Mouse (Mus musculus): ENCODE results near the gene Tinagl1.

The Tinagl1 gene

GRCm38 (mm10) chr4:130175072-130175711, at the start of gene Tinagl1:
TSS of gene Tinagl1 (minus strand) at chr4:130175122.
- in situ Hi-C loops (cut with MboI; ENCODE audit: low sequenced_read_pairs) = no loop called here

DNA sequence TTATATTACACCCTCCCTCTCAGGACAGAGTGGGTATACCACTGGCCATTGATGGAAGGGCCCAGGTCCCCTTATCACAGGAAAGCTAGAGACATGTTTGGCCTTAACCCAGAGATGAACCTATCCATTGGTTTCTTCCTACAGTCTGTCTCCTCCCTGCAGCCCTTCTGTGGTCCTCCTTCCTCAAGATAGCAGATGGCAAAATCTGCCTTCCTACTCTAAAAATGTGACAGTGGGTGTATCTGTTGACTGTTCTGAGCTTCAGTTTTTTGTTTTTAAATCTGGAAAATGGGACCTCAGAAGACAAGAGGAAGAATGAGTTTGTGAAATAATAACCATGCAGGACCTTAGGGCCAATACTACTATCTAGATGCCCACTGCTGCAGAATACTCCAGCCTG, 49.1 kb upstream of the Tinagl1 start:
- in situ Hi-C loops (cut with MboI; ENCODE audit: low sequenced_read_pairs) = no loop called here

DNA sequence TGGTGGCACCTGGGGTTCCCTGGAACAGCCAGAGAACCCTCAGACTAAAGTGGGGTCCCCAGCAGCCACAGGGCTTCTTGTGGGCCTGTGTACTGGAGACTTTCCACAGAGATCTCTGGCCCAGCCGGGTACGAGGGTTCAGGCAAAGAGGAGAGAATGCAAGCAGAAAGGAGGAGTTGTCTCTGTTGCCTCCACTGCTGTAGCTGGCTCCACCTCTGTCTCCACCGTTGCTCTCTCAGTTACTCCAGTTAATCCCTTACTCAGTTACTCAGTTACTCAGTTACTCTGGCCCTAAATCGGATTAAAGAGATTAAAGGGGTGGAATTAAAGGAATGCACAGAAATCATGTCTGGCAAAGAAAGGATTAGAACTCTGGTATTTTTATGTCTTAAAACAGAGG, 47.3 kb upstream of the Tinagl1 start, which contains the start of gene Gm853:
Gene Gm853, minus strand, starts transcription at position 223 of the 400 bp plus-strand sequence.
- in situ Hi-C loops (cut with MboI; ENCODE audit: low sequenced_read_pairs) = no loop called here

DNA sequence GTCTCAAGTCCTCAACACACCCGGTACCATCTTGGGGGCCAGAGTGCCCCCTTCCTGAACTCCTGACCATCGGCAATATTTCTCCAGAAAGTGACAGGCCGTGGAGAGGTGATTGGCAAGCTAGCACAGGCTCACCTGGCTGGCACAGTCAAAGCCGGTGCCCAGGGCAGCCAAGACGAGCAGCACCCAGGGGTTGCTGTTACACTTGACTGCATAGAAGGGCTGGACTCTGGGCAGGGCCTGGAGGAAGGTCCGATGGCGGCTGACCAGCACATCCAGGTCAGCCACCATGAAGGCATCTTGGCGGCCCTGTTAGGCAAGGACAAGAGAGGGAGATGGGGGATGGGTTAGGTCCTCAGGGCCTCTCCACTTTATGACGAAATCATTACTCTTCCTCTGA, 45.3 kb upstream of the Tinagl1 start:
- in situ Hi-C loops (cut with MboI; ENCODE audit: low sequenced_read_pairs) = no loop called here

DNA sequence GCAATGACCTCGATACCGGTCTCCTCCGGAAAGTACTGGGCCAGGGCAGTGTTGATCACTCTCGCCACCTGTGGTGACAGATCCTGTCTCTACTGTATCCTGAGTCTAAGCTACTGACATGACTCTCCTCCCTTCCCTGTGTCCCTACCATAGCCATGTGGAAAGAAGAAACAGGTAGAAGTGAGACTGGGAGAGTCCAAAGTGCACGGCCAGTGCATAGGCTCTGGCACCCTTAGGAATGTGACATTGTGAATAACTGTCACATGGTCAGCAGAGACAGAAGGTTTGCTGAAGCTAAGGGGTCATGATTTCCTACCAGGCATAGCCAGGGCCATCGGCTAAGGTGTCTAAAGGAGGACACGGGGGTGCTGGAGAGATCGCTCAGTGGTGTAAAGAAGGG, 40.5 kb upstream of the Tinagl1 start:
- in situ Hi-C loops (cut with MboI; ENCODE audit: low sequenced_read_pairs) = no loop called here

GRCm38 (mm10) chr4:130213857-130214256, 38.9 kb upstream of the Tinagl1 start:
- in situ Hi-C loops (cut with MboI; ENCODE audit: low sequenced_read_pairs) = no loop called here

DNA sequence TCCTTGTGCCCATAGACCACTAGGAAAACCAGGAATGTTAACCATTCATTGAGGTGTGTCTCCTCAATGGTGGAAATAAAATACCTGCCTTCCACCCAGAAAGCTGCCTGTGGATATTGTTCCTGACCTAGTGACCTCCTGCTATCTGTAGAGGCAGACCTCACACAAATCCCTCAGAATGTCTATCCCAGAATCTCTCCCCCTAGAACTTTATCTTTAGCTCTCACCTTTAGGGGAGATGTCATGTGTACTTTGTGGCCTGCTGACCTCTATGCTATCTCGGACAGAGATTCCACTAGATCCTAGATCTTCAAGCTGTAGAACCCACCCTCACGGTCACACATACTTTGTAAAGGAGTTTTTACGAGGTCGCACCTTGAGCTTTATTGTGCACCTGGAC, 38.3 kb upstream of the Tinagl1 start:
- in situ Hi-C loops (cut with MboI; ENCODE audit: low sequenced_read_pairs) = no loop called here

DNA sequence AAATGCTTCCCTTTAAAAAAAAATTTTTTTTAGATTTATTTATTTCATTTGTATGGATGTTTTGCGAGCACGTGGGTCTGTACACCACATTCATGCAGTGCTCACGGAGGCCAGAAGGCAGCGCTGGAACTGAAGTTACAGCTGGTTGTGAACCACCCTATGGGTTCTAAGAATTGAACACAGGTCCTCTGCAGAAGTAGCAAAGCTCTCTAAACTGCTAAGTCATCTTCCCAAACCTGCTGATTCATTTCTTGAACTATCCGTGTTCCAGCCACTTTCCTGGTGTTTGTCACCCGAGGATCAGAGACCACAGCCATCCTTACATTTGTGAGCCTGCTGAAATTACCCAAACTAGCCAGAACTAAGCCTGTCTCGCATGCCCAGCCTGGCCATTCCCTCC, 37.5 kb upstream of the Tinagl1 start:
- in situ Hi-C loops (cut with MboI; ENCODE audit: low sequenced_read_pairs) = no loop called here

DNA sequence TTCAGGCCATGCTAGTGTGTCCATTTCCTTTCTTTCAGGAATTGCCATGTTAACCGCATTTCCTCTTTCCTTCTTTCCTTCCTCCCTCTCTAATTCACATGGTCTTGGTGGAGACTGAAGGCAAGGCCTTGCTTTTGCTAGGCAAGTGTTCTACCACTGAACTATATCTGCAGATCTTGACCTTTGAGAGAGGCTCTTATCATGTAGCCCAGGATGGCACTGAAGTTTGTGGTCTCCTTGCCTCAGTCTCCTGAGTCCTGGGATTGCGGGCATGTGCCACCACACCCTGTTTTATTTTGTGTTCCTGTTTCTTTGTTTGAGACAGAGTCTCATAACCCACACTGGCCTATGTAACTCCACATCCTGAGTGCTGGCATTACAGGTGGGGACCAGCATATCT, 36.9 kb upstream of the Tinagl1 start:
- in situ Hi-C loops (cut with MboI; ENCODE audit: low sequenced_read_pairs) = no loop called here

GRCm38 (mm10) chr4:130198694-130199670, 24.1 kb upstream of the Tinagl1 start:
- in situ Hi-C loops (cut with MboI; ENCODE audit: low sequenced_read_pairs) = no loop called here

- in situ Hi-C loops (cut with MboI; ENCODE audit: low sequenced_read_pairs) = no loop called here
These were observed 21.6 kb upstream of the Tinagl1 start for GRCm38 (mm10) chr4:130196542-130196941.

DNA sequence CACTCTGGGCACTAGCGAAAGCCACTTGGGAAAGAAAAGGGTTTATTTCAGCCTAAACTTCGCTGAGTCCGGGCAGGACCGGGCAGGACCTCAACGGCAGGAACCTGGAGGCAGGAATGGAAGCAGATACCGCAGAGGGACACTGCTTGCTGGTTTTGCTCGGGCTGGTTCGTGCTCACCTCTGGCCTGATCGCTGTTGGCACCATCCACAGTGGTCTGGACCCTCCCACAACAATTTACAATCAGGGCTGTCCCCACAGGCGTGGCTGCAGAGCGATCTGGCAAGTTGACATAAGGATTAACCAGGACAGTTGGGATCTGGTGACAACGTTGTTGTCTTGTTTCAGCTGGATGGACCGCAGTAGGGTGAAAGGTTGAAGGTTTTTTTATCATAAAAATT, 21.0 kb upstream of the Tinagl1 start:
- in situ Hi-C loops (cut with MboI; ENCODE audit: low sequenced_read_pairs) = no loop called here

DNA sequence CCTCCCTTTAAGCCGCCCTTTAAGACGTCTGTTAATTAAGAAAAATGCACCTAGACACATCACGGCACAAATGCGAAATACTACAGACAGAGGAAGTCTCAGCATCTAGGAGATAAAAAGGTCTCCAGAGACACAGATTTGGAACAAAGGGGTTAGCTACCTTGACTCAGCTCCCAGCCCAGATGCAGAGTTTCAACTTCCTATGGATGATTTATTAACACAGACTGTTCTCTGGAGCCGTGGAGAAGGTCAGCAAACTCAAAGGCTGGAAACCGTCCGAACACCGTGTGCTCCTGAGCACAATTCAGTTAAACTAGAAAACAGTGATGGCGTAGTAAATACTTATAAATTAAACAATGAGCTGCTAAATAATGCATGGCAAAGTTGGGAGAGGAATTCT, 17.3 kb upstream of the Tinagl1 start:
- in situ Hi-C loops (cut with MboI; ENCODE audit: low sequenced_read_pairs) = no loop called here

- in situ Hi-C loops (cut with MboI; ENCODE audit: low sequenced_read_pairs) = no loop called here
These were observed 14.7 kb upstream of the Tinagl1 start for GRCm38 (mm10) chr4:130189606-130190005.

DNA sequence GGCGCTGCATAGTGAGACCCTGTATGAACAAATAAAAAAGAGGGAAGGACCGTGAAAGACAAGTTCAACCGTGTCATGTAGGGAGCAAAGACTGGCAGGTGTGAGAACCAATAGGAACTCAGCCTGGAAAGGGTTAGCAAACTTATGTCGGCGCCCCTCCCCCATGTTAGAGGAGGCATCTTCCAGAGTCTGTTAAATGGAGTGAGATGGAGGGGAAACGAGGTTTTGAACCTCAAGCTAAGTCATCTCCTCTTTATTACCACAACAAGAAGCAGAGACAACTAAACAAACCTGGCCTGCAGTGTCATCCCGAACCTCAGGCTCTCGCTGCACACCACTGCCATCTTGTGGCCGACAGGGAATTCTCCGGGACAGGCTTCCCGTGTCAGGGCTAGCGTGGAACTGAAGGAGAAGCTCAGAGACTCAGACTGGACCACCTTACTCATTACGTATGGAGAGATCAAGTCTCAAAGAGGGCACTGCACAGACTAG, 13.9 kb upstream of the Tinagl1 start:
- in situ Hi-C loops (cut with MboI; ENCODE audit: low sequenced_read_pairs) = no loop called here

- in situ Hi-C loops (cut with MboI; ENCODE audit: low sequenced_read_pairs) = no loop called here
These were observed 12.0 kb upstream of the Tinagl1 start for GRCm38 (mm10) chr4:130186891-130187290.

- in situ Hi-C loops (cut with MboI; ENCODE audit: low sequenced_read_pairs) = no loop called here
These were observed 11.5 kb upstream of the Tinagl1 start for GRCm38 (mm10) chr4:130186450-130186849.

- in situ Hi-C loops (cut with MboI; ENCODE audit: low sequenced_read_pairs) = no loop called here
These were observed 9.0 kb upstream of the Tinagl1 start for GRCm38 (mm10) chr4:130183879-130184278.

DNA sequence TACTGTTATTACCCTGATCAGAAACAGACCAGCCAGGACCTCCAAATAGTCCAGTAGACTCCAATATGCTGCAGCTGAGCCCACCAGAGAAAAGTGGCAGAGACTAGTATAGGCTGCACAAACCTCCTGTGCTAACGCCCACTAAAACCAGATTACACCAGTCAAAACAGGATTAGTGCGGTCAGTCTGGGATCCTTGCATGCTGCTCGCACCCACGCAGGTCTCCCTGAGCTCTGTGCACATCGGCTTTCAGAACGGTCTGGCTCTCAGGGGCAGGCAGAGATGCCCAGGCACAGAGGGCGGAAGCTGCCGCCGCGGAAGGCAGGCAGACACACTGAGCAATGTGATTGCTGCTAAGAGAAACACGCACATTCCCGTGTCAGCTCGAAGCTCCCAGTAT, 8.1 kb upstream of the Tinagl1 start:
- in situ Hi-C loops (cut with MboI; ENCODE audit: low sequenced_read_pairs) = no loop called here

DNA sequence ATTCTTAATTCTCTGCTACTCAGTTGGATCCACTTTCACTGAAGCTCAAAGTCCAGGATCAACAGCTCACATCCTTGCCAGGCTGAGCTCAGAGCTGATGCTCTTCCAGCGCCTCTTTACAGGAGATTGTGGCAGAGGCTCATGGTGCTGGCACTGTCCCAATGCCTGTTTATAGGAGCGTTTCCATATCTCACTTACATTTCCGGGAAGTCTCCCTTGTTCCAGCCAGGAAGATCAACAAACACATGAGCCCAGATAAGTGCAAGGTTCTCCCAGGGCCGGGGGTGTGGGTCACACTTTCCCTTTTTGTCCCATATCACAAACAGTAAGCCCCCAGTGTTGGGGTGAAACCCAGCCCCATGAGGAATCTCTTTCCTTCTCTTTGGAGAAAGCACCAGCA, 7.0 kb upstream of the Tinagl1 start:
- in situ Hi-C loops (cut with MboI; ENCODE audit: low sequenced_read_pairs) = no loop called here

GRCm38 (mm10) chr4:130180909-130181602, 6.1 kb upstream of the Tinagl1 start:
- in situ Hi-C loops (cut with MboI; ENCODE audit: low sequenced_read_pairs) = no loop called here

Data from CH12F3 (cell line).